Mouse (Mus musculus): ENCODE results near the gene Gm5617.

GRCm38 (mm10) chr9:48450066-48450465 is 45.2 kb upstream of the Gm5617 start:
- TF ChIP-seq POLR2A (IDR thresholded peaks at IDR 0.05; ENCODE audit: insufficient read length, low read depth) (no peak), MYOD1 (IDR thresholded peaks at IDR 0.05; ENCODE audit: control insufficient read depth in 1 of 3, insufficient read length in 2 of 3, low read depth in 2 of 3) (no peak), MAX (IDR thresholded peaks at IDR 0.05; ENCODE audit: low read depth) (no peak), SRF (IDR thresholded peaks at IDR 0.05; ENCODE audit: control insufficient read depth, insufficient read length, low read depth) (no peak), E2F4 (IDR thresholded peaks at IDR 0.05; ENCODE audit: insufficient read depth) (no peak), USF1 (IDR thresholded peaks at IDR 0.05; ENCODE audit: low read depth) (no peak), CEBPB (IDR thresholded peaks at IDR 0.05; ENCODE audit: insufficient read depth, poor library complexity, severe bottlenecking) (no peak), TCF12 (IDR thresholded peaks at IDR 0.05; ENCODE audit: insufficient read depth, poor library complexity, severe bottlenecking) (no peak), MYOG (IDR thresholded peaks at IDR 0.05; ENCODE audit: control insufficient read depth in 1 of 3, insufficient read depth in 1 of 3, insufficient read length in 2 of 3, low read depth in 2 of 3) (no peak), POLR2AphosphoS2 (IDR thresholded peaks at IDR 0.05; ENCODE audit: insufficient read length, low read depth) (no peak)
